Mouse (Mus musculus): ENCODE data around the gene Ntsr2. TPM values are rescaled to one million over a fixed set of nuclear protein-coding genes. Genes with fewer than 3 reads are reported as not detected.

Ntsr2 gene
- polyA plus RNA-seq (2012; rRNA removed) = 1.5 and 1.8 TPM in 2 replicates

DNA sequence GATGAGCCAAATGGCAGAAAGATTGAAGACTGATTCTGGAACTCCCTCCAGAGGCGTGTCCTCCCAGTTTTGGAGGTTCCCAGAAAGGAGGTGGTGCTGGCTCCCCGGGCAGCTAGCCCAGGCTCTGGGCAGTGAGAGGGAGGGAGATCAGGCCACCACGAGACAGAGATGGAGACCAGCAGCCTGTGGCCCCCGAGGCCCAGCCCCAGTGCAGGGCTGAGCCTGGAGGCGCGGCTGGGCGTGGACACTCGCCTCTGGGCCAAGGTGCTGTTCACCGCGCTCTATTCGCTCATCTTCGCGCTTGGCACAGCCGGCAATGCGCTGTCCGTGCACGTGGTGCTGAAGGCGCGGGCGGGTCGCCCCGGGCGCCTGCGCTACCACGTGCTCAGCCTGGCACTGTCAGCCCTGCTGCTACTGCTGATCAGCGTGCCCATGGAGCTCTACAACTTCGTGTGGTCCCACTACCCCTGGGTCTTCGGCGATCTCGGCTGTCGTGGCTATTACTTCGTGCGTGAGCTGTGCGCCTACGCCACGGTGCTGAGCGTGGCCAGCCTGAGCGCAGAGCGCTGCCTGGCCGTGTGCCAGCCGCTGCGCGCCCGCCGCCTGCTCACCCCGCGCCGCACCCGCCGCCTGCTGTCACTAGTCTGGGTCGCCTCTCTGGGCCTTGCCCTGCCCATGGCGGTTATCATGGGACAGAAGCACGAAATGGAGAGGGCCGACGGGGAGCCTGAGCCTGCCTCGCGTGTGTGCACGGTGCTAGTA is at the start of gene Ntsr2:
Ntsr2 (plus strand) TSS at position 51 of the 762 bp plus-strand sequence.
- DNase-seq (ENCODE audit: low read depth) = peak; percentile 81
- no peak for TF ChIP-seq POLR2A (IDR thresholded peaks at IDR 0.05; ENCODE audit: borderline replicate concordance, extremely low read depth, insufficient read depth, insufficient read length, poor library complexity, severe bottlenecking)
- TF ChIP-seq CTCF (IDR thresholded peaks at IDR 0.05; ENCODE audit: borderline replicate concordance, extremely low read depth, insufficient read depth, insufficient read length) = no peak

DNA sequence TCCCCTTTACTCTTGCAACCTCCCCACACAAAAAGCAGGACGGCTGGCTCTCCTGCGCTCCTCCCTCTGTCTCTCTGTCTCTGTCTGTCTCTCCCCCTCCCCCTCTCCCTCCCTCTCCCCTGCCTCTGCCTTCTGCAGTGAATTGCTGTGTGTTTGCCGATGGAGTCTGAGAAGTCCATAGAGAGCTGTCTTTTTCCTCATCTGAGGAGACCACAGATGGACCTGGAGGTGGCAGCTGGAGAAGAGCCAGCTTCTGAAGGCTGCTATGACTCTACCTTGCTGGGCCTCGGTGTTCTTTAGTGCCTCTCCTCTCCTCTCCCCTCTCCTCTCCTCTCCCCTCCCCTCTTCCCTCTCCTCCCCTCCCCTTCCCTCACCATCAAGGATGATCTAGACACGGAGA is 47.6 kb upstream of the Ntsr2 start:
- no peak for DNase-seq (ENCODE audit: low read depth)
- no peak for TF ChIP-seq POLR2A (IDR thresholded peaks at IDR 0.05; ENCODE audit: borderline replicate concordance, extremely low read depth, insufficient read depth, insufficient read length, poor library complexity, severe bottlenecking)

DNA sequence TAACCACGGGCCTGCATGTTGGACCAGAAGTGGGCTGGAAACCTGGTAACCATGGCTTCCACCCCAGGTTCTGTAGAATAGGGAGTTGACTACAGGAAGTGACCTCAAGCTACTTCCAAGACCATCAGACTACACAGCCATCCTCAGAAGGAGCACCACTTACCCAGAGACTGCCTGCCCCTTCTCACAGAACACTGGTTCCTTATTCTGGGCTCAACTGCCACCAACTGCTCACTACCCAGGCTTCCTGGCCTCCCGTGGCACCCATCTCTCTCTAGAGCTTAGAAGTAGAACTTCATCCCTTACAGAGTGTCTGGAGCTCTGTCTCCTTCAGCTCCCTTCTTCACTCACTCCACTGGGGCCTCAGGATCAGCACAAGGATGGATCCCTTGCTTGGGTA is 42.2 kb upstream of the Ntsr2 start, which contains the start of gene Lpin1:
Lpin1 (minus strand) TSS at position 31 of the 400 bp plus-strand sequence.
- DNase-seq (ENCODE audit: low read depth) = no peak
- no peak for TF ChIP-seq CTCF (IDR thresholded peaks at IDR 0.05; ENCODE audit: borderline replicate concordance, extremely low read depth, insufficient read depth, insufficient read length)
- no peak for TF ChIP-seq POLR2A (IDR thresholded peaks at IDR 0.05; ENCODE audit: borderline replicate concordance, extremely low read depth, insufficient read depth, insufficient read length, poor library complexity, severe bottlenecking)

DNA sequence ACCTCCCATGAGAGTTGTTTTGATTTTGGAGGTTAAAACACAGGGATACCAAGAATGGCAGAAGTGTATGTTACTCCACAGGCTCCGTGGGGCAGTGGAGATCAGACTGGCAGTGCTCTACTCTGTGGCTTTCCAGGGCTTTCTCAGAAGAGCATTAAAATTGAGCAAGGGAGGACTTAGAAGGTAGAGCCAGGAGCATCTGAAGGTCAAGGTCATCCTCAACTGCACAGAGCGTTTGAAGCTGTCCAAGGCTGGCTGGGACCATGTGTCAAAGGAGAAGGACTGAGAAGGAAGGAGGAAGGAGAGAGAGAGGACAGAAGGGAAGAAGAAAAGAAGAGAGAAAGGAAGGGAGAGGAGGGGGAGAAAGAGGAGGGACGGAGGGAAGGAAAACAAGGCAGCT is 38.6 kb upstream of the Ntsr2 start:
- DNase-seq (ENCODE audit: low read depth) = no peak
- no peak for TF ChIP-seq POLR2A (IDR thresholded peaks at IDR 0.05; ENCODE audit: borderline replicate concordance, extremely low read depth, insufficient read depth, insufficient read length, poor library complexity, severe bottlenecking)
- TF ChIP-seq CTCF (IDR thresholded peaks at IDR 0.05; ENCODE audit: borderline replicate concordance, extremely low read depth, insufficient read depth, insufficient read length) = no peak

DNA sequence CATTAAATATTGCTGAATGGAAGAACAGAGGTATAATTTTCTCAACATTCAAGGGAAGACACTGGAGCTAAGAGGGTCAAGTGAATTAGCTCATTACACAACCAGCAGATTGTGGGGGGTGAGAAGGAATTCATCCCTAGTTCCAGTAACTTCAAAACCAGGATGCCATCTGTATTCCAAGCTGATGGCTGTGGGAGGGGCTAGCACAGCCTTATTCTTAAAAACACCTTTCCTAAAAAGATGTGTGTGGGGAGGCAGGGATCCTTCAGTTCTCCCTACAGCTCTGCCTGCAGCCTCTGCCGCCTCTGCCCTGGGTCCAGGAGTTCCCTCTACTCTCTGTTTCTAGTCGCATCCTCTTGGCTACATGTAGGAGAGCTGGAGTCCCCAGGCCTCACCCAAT is 37.4 kb upstream of the Ntsr2 start:
- no peak for TF ChIP-seq POLR2A (IDR thresholded peaks at IDR 0.05; ENCODE audit: borderline replicate concordance, extremely low read depth, insufficient read depth, insufficient read length, poor library complexity, severe bottlenecking)
- no peak for TF ChIP-seq CTCF (IDR thresholded peaks at IDR 0.05; ENCODE audit: borderline replicate concordance, extremely low read depth, insufficient read depth, insufficient read length)
- DNase-seq (ENCODE audit: low read depth) = no peak

DNA sequence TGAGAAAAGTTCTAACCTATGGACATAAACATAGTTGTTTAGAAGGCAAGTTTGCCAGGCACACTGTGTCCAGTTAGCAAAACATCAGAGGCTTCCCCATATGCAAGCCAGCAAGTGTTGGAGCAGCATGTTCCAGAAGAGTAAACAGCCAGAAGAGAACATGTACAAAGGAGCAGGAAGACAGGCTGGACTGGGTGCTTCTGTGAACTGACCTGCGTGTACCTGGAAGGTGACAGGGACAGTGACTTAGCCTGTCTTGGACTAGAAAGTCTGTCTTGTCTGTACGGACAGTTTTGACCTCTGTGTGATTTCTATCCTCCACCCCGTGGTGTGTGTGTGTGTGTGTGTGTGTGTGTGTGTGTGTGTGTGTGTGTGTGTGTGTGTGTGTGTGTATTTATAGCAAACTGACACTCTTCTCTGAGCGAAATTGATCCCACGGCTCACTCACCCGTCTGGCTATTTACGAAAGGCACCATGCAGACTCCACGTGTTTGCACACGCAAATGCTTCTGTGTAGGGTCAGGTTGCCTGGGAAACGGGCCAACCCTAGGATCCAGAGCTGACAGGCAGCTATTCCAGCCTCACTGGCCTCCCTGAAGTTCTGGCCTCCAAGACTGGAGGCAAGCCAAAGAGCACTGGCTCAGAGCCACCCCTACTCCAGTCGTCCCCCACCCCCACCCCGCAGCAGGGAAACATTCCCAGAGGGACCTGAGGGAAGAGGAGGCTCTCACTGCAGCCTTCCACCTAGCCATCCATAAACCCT is 34.5 kb upstream of the Ntsr2 start:
- TF ChIP-seq POLR2A (IDR thresholded peaks at IDR 0.05; ENCODE audit: borderline replicate concordance, extremely low read depth, insufficient read depth, insufficient read length, poor library complexity, severe bottlenecking) (no peak), CTCF (IDR thresholded peaks at IDR 0.05; ENCODE audit: borderline replicate concordance, extremely low read depth, insufficient read depth, insufficient read length) (no peak)
- peak; percentile 96 for DNase-seq (ENCODE audit: low read depth)

DNA sequence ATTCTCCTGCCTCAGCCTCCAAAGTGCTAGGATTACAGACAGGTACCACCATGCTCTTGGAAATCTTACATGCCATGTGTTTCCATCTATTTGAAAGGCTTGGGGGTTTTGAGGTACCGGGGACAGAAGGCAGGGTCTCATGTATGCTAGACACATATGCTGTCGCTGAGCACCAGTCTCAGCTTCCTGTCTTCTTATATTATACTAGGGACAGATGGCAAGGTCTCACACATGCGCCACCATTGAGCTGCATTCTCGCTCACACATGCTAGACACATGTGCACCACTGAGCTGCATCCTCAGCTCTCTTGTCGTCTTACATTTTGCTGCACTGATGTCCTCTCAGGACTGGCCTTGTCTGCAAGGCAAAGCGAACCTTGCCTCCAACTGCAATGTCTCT is 33.7 kb upstream of the Ntsr2 start:
- no peak for TF ChIP-seq CTCF (IDR thresholded peaks at IDR 0.05; ENCODE audit: borderline replicate concordance, extremely low read depth, insufficient read depth, insufficient read length)
- no peak for TF ChIP-seq POLR2A (IDR thresholded peaks at IDR 0.05; ENCODE audit: borderline replicate concordance, extremely low read depth, insufficient read depth, insufficient read length, poor library complexity, severe bottlenecking)
- DNase-seq (ENCODE audit: low read depth) = peak; percentile 81

DNA sequence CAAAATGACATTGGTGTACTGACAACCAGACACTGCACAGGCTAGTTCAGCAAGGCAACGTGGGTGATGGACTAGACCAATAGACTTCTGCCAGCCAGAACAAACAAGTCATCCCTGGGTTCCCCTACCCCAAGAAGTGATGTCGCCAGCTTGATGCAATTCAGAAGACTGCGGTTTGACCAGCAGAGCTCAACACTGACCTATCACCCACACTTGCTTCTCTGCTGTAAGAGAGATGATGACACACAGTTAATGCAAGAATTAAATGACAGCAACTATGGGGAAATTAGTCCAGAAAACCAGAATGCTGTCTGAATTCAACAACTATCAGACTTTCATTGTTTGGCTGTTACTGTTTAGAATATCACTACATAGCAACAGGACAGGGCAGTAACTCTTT is 33.0 kb upstream of the Ntsr2 start:
- no peak for DNase-seq (ENCODE audit: low read depth)
- TF ChIP-seq CTCF (IDR thresholded peaks at IDR 0.05; ENCODE audit: borderline replicate concordance, extremely low read depth, insufficient read depth, insufficient read length) (no peak), POLR2A (IDR thresholded peaks at IDR 0.05; ENCODE audit: borderline replicate concordance, extremely low read depth, insufficient read depth, insufficient read length, poor library complexity, severe bottlenecking) (no peak)

DNA sequence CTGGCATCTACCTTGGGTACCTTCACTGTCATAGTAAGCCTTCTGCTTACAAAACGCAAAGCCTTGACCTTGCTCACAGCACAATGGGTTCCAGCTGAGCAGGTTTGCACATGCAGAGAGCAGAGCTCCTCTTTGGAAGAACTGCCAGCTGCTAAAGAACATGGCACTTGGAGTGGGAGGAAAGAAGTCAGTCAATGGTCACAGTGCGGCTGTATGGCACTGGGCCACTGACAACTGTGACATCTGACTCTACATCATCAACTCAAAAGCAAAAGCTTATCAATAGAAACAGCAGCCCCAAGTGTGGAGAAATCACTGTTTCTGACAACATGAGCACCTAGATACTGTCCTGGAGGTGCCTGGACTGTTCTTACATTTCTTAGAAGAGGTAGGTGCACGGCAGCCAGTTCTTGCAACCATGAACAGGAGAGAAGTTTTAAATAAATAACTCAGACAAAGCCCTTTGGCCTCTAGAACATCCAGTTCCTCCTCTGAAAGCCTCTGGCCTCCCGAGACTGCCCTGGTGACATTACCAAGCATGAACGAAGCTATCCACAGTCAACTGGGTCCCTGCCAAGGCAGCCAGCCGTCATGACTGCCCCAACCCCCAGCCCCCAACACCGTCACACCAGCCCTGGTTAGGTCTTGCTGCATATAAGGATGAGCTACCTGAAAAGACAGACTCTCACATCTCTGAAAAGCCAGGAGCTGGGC is 22.9 kb upstream of the Ntsr2 start:
- no peak for DNase-seq (ENCODE audit: low read depth)
- TF ChIP-seq POLR2A (IDR thresholded peaks at IDR 0.05; ENCODE audit: borderline replicate concordance, extremely low read depth, insufficient read depth, insufficient read length, poor library complexity, severe bottlenecking) (no peak), CTCF (IDR thresholded peaks at IDR 0.05; ENCODE audit: borderline replicate concordance, extremely low read depth, insufficient read depth, insufficient read length) (no peak)

DNA sequence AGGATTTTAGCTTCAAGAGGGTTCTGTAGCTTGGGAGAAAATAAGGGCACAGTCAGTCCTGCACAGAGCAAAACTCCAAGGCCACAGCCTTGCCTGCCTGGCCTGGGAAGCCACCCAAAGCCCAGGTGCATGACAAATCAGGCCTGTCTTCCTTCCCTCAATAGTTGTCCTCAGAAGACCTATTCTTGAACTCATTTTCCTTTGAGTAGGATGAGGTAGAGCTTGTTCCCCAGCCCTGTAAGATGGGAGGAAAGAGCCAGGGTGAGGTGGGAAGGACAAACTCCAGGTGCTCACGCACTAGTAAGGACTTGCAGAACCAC is 22.4 kb upstream of the Ntsr2 start:
- no peak for TF ChIP-seq POLR2A (IDR thresholded peaks at IDR 0.05; ENCODE audit: borderline replicate concordance, extremely low read depth, insufficient read depth, insufficient read length, poor library complexity, severe bottlenecking)
- DNase-seq (ENCODE audit: low read depth) = no peak

DNA sequence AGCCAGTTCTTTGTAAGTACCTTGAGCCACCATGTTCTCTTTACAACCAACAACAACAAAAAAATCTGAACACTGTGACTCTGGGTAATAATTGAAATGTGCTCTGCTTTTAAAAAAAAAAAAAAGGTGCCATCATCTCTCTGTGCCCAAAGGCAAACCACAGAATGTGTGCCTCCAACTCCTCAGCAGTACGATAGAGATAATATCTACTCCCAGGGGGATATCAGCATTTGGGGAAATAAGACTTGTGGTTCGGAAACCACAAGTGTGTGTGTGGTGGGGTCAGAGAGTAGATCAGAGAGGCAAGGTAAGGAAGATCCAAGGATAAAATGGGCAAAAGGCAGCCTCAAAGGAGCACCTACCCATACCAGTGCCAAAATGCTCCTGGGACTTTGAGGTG is 21.8 kb upstream of the Ntsr2 start:
- no peak for TF ChIP-seq CTCF (IDR thresholded peaks at IDR 0.05; ENCODE audit: borderline replicate concordance, extremely low read depth, insufficient read depth, insufficient read length)
- TF ChIP-seq POLR2A (IDR thresholded peaks at IDR 0.05; ENCODE audit: borderline replicate concordance, extremely low read depth, insufficient read depth, insufficient read length, poor library complexity, severe bottlenecking) = no peak
- no peak for DNase-seq (ENCODE audit: low read depth)
